Mouse (Mus musculus) hindbrain, postnatal 0 days (tissue): ENCODE results near the gene Lhx3. TPM values are rescaled to one million over a fixed set of nuclear protein-coding genes. Genes with fewer than 3 reads are reported as not detected.

Source experiments
- ATAC-seq: fragments of 200-750 bp; cut with Nextera tagmentation; 2 replicates; pipeline ENCODE4 v1.8.0; 2017; ENCODE audit warnings: mild to moderate bottlenecking, moderate TSS enrichment, moderate library complexity
- DNase-seq: peaks from one replicate; pipeline ENCODE4 v3.0.0-alpha.2; 2015; ENCODE audit warnings: low spot score
- H3K27ac ChIP-seq: fragments of 300-500 bp; sonication (generic); 2 replicates; pipeline ENCODE4 v1.5.1; 2014; ENCODE audit warnings: mild to moderate bottlenecking
- H3K27me3 ChIP-seq: fragments of 300-500 bp; sonication (generic); 2 replicates; pipeline ENCODE4 v1.6.1; 2014; ENCODE audit warnings: low read length, mixed read lengths; ENCODE audit not compliant: insufficient read depth
- H3K36me3 ChIP-seq: fragments of 300-500 bp; sonication (generic); 2 replicates; pipeline ENCODE4 v1.6.1; 2014; ENCODE audit warnings: low read length, mixed read lengths; ENCODE audit not compliant: insufficient read depth
- H3K4me1 ChIP-seq: fragments of 300-500 bp; sonication (generic); 2 replicates; pipeline ENCODE4 v1.6.1; 2014; ENCODE audit warnings: antibody characterized with exemption, low read length, mixed read lengths; ENCODE audit not compliant: insufficient read depth
- H3K4me2 ChIP-seq: fragments of 300-500 bp; sonication (generic); 2 replicates; pipeline ENCODE4 v1.6.1; 2014; ENCODE audit warnings: low read depth, mild to moderate bottlenecking, low read length, moderate library complexity, mixed read lengths
- H3K4me3 ChIP-seq: fragments of 300-500 bp; sonication (generic); 2 replicates; pipeline ENCODE4 v1.5.1; 2014; ENCODE audit warnings: low read length
- H3K9ac ChIP-seq: fragments of 300-500 bp; sonication (generic); replicated peaks from 2 replicates; pipeline ENCODE4 v1.6.1; 2014; ENCODE audit warnings: mild to moderate bottlenecking, low read length, moderate library complexity, mixed read lengths
- H3K9me3 ChIP-seq: fragments of 300-500 bp; sonication (generic); 2 replicates; pipeline ENCODE4 v1.6.1; 2016; ENCODE audit warnings: low read length, mixed read lengths
- CTCF ChIP-seq: IDR thresholded peaks from 2 replicates; pipeline ENCODE4 v1.5.1; 2016; ENCODE audit warnings: antibody characterized with exemption, control low read depth, low read depth
- WGBS: fragments of 180-500 bp; shearing (Covaris S2); extraction: QIAGEN DNeasy Blood & Tissue Kit; methylation state at CpG from one replicate; pipeline ENCODE4 v1.1.7; 2014; 5-methylcytosine and 5-hydroxymethylcytosine counted together
- polyA plus RNA-seq: library from polyadenylated mRNA; unstranded; fragments of >200 nt; fragmentation: Nextera tagmentation; extraction: Ambion mirVana; gene quantifications from 2 replicates; pipeline ENCODE4 v1.2.1, GENCODE M21; 2015
- total RNA-seq: library from RNA; depleted of rRNA; stranded (reverse); fragments of >200 nt; gene quantifications from 2 replicates; pipeline ENCODE4 v1.2.3, GENCODE M21; 2014

The Lhx3 gene
- total and polyA plus RNA-seq, 2 experiments from 2014 or later: 2.3 to 3.2 TPM

DNA sequence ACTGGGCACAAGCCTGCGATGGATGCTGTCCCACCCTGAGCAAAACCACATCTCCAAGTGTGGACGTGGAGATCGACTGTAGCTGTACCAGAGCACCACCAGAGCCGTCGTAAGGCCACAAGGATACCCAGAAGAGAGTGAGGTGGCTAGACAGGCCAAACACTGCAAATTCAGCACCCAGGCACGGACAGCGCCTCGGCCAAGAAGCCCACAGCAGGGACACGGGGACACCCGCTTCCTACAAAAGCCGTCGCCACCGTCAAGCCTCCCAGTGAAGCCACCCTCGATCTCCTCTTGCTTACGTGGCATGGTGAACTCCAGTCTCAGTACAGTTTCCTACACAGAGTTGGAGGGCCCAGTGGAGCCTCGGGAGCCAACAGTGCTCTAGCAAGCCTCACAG lies 3.0 kb downstream of the Lhx3 start:
- no peak for TF ChIP-seq CTCF
- H3K4me3 ChIP-seq: no peak overlapping the region
- no peaks in the 10 kb centered on the region for H3K9me3 ChIP-seq
- WGBS: 5% methylated on average over 16 of the region's 16 CpGs
- 0 out of 2 replicates have a peak, but pooled peaks cover 2% of the 10 kb centered on the region for H3K36me3 ChIP-seq
- H3K4me1 ChIP-seq: 0 out of 2 replicates have a peak, but pooled peaks cover 5% of the 10 kb centered on the region
- no peak for ATAC-seq
- H3K27me3 ChIP-seq: peaks cover 67% of the 10 kb centered on the region
- H3K9ac ChIP-seq: no peak overlapping the region
- H3K27ac ChIP-seq: no peak overlapping the region
- DNase-seq: no peak
- H3K4me2 ChIP-seq: no peak overlapping the region

DNA sequence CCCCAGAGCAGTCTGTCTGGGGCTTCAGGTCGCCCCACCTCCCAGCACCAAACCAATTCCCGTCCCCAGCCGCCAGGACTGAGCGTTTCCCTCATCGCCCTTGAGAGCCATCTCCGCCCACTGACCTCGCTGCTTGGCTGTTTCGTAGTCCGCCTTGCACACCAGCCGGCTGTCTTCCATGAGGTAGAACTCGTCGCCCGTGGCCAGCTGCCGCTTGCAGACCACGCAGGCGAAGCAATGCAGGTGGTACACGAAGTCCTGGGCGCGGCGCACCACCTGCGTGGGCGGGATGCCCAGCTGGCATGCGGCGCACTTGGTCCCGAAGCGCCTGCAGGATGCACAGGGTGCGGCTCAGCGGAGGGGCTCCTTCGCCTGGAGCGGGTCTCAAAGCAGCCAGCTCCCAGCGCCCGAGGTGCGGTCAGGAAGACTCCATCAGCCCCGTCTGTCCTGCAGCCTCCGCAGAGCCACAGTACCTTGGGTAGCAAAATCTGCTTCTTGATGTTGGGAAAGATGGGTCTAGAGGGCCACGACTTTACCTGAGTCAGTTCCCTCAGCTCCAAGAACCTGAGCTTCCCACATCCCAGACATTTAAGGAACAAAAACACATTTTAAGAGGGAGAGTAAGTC lies 5.1 kb downstream of the Lhx3 start:
- Histone ChIP-seq H3K4me1 (0 out of 2 replicates have a peak, but pooled peaks cover 5% of the 10 kb centered on the region), H3K27me3 (peaks cover 89% of the 10 kb centered on the region), H3K9me3 (no peaks in the 10 kb centered on the region), H3K4me3 (peak overlapping the region; percentile 22), H3K27ac (no peak overlapping the region), H3K4me2 (peak overlapping the region; percentile 49), H3K9ac (no peak overlapping the region), H3K36me3 (no peaks in the 10 kb centered on the region)
- TF ChIP-seq CTCF: no peak
- WGBS: 2% methylated on average over 36 of the region's 36 CpGs
- ATAC-seq (no peak), DNase-seq (no peak)

DNA sequence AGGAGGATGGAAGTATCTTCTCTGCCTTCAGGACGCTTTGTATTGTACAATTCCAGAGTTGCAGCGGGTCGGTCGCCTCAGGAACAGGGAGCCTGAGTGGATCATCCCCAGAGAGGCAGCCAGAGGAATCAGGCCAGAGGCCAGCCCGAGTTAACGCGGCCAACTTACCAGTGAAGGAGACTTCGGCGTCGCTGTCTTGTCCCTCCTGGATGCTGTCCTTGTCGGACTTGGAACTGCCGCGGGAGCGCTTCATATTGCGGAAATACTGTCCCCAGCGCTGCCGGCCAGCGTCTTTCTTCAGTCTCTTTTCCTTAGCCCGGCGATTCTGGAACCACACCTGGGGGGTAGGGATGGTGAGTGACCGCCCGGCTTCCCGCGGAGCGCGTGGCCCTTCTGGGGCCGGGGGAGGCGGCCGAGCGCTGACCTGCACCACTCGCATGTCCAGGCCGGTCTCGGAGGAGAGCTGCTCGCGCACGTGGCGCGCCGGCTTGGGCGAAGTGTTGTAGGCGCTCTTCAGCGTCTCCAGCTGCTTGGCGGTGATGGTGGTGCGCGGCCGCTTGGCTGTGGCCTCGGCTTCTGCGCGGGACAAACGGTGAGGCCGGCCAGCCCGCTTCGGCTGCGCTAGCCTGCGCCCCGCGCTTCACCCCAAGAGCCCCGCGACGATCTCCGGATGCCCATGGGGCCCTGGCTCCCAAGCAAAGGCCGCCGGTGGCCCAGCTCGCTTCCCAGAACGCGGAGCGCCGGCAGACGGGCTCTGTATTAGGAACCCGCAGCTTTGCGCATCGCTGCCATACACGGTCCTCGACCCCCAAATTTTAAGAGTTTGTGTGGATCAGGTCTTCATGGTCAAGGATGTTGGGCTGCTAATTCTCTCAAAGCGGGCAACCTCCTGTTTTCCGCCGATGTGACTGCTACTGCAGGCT lies 5.9 kb downstream of the Lhx3 start:
- TF ChIP-seq CTCF: no peak
- no peaks in the 10 kb centered on the region for H3K9me3 ChIP-seq
- H3K36me3 ChIP-seq: no peaks in the 10 kb centered on the region
- H3K27me3 ChIP-seq: peaks cover 87% of the 10 kb centered on the region
- H3K4me1 ChIP-seq: 0 out of 2 replicates have a peak, but pooled peaks cover 5% of the 10 kb centered on the region
- no peak for DNase-seq
- ATAC-seq: no peak
- peak overlapping the region; percentile 49 for H3K4me2 ChIP-seq
- H3K27ac ChIP-seq: no peak overlapping the region
- no peak overlapping the region for H3K9ac ChIP-seq
- WGBS: 2% methylated on average over 77 of the region's 77 CpGs
- peak overlapping the region; percentile 22 for H3K4me3 ChIP-seq

DNA sequence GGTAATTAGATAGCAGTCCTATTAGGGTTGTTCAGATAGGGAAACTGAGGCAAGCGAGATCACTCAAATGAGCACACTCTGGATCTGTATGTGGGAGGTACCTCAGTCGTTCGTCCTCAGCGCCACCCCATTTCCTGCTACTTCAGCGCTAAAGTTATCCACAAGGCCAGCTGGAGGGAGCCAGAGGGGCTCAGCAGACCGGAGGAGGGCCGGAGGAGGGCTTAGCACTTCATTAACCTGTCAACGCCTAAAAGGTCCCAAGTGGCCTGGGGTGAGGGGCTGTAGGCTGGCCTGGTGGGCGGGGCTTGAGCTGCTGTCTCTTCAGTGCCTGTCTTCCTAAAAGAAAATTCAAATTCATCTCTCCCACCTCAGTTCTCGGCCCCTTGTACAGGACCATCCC lies 9.6 kb downstream of the Lhx3 start:
- no peaks in the 10 kb centered on the region for H3K4me1 ChIP-seq
- H3K9ac ChIP-seq: no peak overlapping the region
- H3K4me2 ChIP-seq: no peak overlapping the region
- H3K4me3 ChIP-seq: no peak overlapping the region
- no peak for ATAC-seq
- no peaks in the 10 kb centered on the region for H3K36me3 ChIP-seq
- H3K9me3 ChIP-seq: no peaks in the 10 kb centered on the region
- no peak for TF ChIP-seq CTCF
- no peak overlapping the region for H3K27ac ChIP-seq
- no peak for DNase-seq
- 3% methylated on average over 10 of the region's 10 CpGs for WGBS
- peaks cover 60% of the 10 kb centered on the region for H3K27me3 ChIP-seq

DNA sequence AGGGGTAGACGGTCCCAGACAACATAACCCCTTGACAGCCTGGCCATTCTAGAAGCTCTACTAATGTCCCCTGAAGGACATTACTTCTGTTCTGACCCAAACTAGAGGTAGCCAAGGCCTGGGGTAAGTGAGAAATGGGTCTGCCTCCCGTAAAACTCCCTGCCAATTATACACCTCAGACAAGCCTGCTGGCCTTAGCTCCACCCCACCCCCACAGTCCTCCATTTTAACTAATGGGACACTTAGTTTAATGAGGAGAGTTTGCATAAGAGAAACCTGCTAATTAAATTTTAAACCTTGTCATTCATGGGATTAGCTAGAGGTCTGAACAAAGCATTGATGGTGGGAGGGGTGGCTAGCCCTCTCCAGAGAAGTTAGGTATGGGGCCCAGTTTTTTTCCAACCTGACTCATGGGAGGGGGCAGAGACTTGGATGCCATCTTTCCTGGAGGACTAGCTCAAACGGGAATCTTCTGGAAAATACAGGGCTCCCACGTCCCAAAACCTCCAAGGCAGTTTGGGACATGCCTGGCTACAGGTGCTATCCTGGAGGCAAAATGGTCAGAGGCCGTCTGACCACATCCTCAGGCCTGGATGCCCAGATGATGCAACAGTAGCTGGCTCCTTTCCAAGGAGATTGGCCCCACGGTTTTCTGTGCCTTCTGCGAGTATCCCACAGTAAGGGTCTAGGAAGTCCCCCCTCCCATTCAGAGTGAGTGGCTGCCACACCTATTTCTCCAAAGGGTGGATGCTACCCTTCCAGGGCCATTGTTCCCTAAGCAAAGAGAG lies 13.3 kb downstream of the Lhx3 start:
- Histone ChIP-seq H3K27ac (no peak overlapping the region), H3K4me3 (no peak overlapping the region), H3K9me3 (no peaks in the 10 kb centered on the region), H3K4me2 (no peak overlapping the region), H3K4me1 (no peaks in the 10 kb centered on the region), H3K27me3 (peaks cover 32% of the 10 kb centered on the region), H3K36me3 (no peaks in the 10 kb centered on the region), H3K9ac (no peak overlapping the region)
- DNase-seq (no peak), ATAC-seq (no peak)
- 43% methylated on average over 7 of the region's 7 CpGs for WGBS
- no peak for TF ChIP-seq CTCF

DNA sequence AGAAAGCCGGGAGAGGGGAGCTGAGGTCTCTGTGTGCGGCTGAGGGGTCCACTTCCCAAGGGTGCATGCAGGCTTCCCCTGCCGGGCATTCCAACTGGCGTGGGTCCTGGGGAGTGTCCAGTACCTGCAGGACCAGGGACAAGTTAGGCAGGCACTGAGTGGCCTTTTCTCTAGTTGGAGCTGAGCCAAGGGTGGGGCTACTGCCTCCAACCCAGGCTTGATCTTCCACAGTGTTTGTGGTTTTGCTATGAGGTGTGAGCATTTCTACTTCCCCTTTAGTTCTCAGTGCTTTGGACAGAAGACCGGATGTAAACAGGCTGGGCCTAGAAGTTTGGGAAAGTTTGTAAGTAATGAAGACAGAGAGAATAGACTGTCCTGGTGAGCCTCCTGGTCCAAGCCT lies 19.6 kb downstream of the Lhx3 start:
- Histone ChIP-seq H3K9ac (no peak overlapping the region), H3K9me3 (no peaks in the 10 kb centered on the region), H3K27ac (no peak overlapping the region), H3K4me3 (no peak overlapping the region), H3K4me1 (no peaks in the 10 kb centered on the region), H3K4me2 (no peak overlapping the region), H3K27me3 (no peaks in the 10 kb centered on the region), H3K36me3 (no peaks in the 10 kb centered on the region)
- no peak for DNase-seq
- TF ChIP-seq CTCF: no peak
- 69% methylated on average over 5 of the region's 5 CpGs for WGBS
- no peak for ATAC-seq
